Mouse (Mus musculus) C2C12 (cell line): Measurements from ENCODE around the gene Sc5d.

Experiments used
- CTCF ChIP-seq: IDR thresholded peaks from one replicate; pipeline ENCODE4 v1.5.1; 2011; ENCODE audit not compliant: control insufficient read depth, insufficient read depth, insufficient read length
- FOSL1 ChIP-seq: IDR thresholded peaks from one replicate; pipeline ENCODE4 v1.8.0; 2011; ENCODE audit warnings: mild to moderate bottlenecking, low read length; ENCODE audit not compliant: poor library complexity, insufficient read depth, severe bottlenecking
- MAX ChIP-seq: IDR thresholded peaks from one replicate; pipeline ENCODE4 v1.6.1; 2011; ENCODE audit warnings: mild to moderate bottlenecking, control low read depth

DNA sequence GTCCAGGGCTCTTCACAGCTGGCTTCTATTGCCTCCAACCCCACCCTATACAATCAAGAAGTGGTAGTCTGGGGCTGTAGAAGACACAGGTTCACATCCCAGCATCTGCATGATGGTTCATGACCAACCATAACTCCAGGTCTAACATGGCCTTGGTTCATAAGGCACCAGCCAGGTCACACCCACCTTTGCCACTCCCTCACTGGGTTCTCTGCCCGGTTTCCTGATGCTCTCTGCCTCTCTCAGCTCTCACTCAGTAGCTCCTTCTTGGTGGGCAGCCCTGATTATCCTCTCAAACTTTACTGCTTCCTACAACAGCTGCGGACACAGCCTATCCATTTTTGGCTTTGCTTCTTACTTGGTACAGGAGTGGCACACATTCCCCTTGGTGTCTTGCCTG lies 33.7 kb downstream of the Sc5d start:
- TF ChIP-seq FOSL1 (no peak), CTCF (no peak), MAX (no peak)
